Mouse (Mus musculus): ENCODE results near the gene Htr2a.

Htr2a gene

GRCm38 (mm10) chr14:74640819-74641381 is at the start of gene Htr2a:
Gene Htr2a (plus strand): TSS chr14:74640840.
- DNase-seq (ENCODE audit: extremely low read depth, low read depth) = no peak

- DNase-seq (ENCODE audit: extremely low read depth, low read depth) = no peak
Measured at GRCm38 (mm10) chr14:74601333-74602087, 39.1 kb upstream of the Htr2a start.

GRCm38 (mm10) chr14:74602543-74602942 is 38.1 kb upstream of the Htr2a start:
- peak; percentile 58 for DNase-seq (ENCODE audit: extremely low read depth, low read depth)

GRCm38 (mm10) chr14:74603131-74603766 is 37.4 kb upstream of the Htr2a start:
- DNase-seq (ENCODE audit: extremely low read depth, low read depth) = peak; percentile 51

- DNase-seq (ENCODE audit: extremely low read depth, low read depth) = no peak
Measured at GRCm38 (mm10) chr14:74611326-74611725, 29.3 kb upstream of the Htr2a start.

- DNase-seq (ENCODE audit: extremely low read depth, low read depth) = peak; percentile 14
Measured at GRCm38 (mm10) chr14:74618858-74619257, 21.8 kb upstream of the Htr2a start.

- DNase-seq (ENCODE audit: extremely low read depth, low read depth) = no peak
Measured at GRCm38 (mm10) chr14:74638071-74638470, 2.6 kb upstream of the Htr2a start.

- no peak for DNase-seq (ENCODE audit: extremely low read depth, low read depth)
Measured at GRCm38 (mm10) chr14:74641668-74642230, 1.1 kb downstream of the Htr2a start.

GRCm38 (mm10) chr14:74643296-74643695 is 2.7 kb downstream of the Htr2a start:
- peak; percentile 81 for DNase-seq (ENCODE audit: extremely low read depth, low read depth)

GRCm38 (mm10) chr14:74646107-74646793 is 5.6 kb downstream of the Htr2a start:
- DNase-seq (ENCODE audit: extremely low read depth, low read depth) = peak; percentile 93

GRCm38 (mm10) chr14:74650001-74650400 is 9.4 kb downstream of the Htr2a start:
- no peak for DNase-seq (ENCODE audit: extremely low read depth, low read depth)

- DNase-seq (ENCODE audit: extremely low read depth, low read depth) = no peak
Measured at GRCm38 (mm10) chr14:74651678-74652077, 11.0 kb downstream of the Htr2a start.

- DNase-seq (ENCODE audit: extremely low read depth, low read depth) = no peak
Measured at GRCm38 (mm10) chr14:74657227-74657626, 16.6 kb downstream of the Htr2a start.

- DNase-seq (ENCODE audit: extremely low read depth, low read depth) = peak; percentile 90
Measured at GRCm38 (mm10) chr14:74659411-74659841, 18.8 kb downstream of the Htr2a start.

GRCm38 (mm10) chr14:74672137-74673019 is 31.7 kb downstream of the Htr2a start:
- DNase-seq (ENCODE audit: extremely low read depth, low read depth) = peak; percentile 95

- no peak for DNase-seq (ENCODE audit: extremely low read depth, low read depth)
Measured at GRCm38 (mm10) chr14:74673020-74673350, 32.3 kb downstream of the Htr2a start.

- peak; percentile 60 for DNase-seq (ENCODE audit: extremely low read depth, low read depth)
Measured at GRCm38 (mm10) chr14:74673584-74673983, 32.9 kb downstream of the Htr2a start.

GRCm38 (mm10) chr14:74679841-74680240 is 39.2 kb downstream of the Htr2a start:
- DNase-seq (ENCODE audit: extremely low read depth, low read depth) = no peak

GRCm38 (mm10) chr14:74684298-74684978 is 43.8 kb downstream of the Htr2a start:
- DNase-seq (ENCODE audit: extremely low read depth, low read depth) = no peak

- no peak for DNase-seq (ENCODE audit: extremely low read depth, low read depth)
Measured at GRCm38 (mm10) chr14:74691963-74692362, 51.3 kb downstream of the Htr2a start.
